Mouse (Mus musculus): ENCODE data around the gene Unc5b.
"Not testable (repeated sequence)": the region's sequence is repeated elsewhere in the genome, so short reads cannot be mapped to it uniquely, and the experiment has no call there.

GRCm38 (mm10) chr10:60742296-60742695 lies 89.1 kb downstream of the Unc5b start:
- not testable (repeated sequence) for TF ChIP-seq CTCF, EP300 (IDR thresholded peaks at IDR 0.05; ENCODE audit: low read depth)

All from liver, embryonic 14.5 days (tissue).